Mouse (Mus musculus): Measurements from ENCODE around the gene Rab7. TPM values are rescaled to one million over a fixed set of nuclear protein-coding genes. Genes with fewer than 3 reads are reported as not detected.
"Not testable (repeated sequence)": the region's sequence is repeated elsewhere in the genome, so short reads cannot be mapped to it uniquely, and the experiment has no call there.

The Rab7 gene
- total RNA-seq, 2 experiments from 2014 or later = 186 to 187 TPM

- no peak for DNase-seq
These were observed 41.6 kb downstream of the Rab7 start for GRCm38 (mm10) chr6:88003439-88003838.

GRCm38 (mm10) chr6:87998358-87998757 is 46.7 kb downstream of the Rab7 start:
- no peak for DNase-seq

GRCm38 (mm10) chr6:87997706-87998265 is 47.3 kb downstream of the Rab7 start:
- peak; percentile 77 for DNase-seq

GRCm38 (mm10) chr6:87996606-87997005 is 48.5 kb downstream of the Rab7 start:
- DNase-seq = no peak

GRCm38 (mm10) chr6:87995519-87995918 is 49.6 kb downstream of the Rab7 start:
- DNase-seq = no peak

- no peak for DNase-seq
These were observed 51.1 kb downstream of the Rab7 start for GRCm38 (mm10) chr6:87993790-87994571.

GRCm38 (mm10) chr6:87992733-87993132 is 52.3 kb downstream of the Rab7 start:
- DNase-seq = no peak

GRCm38 (mm10) chr6:87991886-87992285 is 53.2 kb downstream of the Rab7 start:
- no peak for DNase-seq

GRCm38 (mm10) chr6:87991216-87991615 is 53.9 kb downstream of the Rab7 start:
- no peak for DNase-seq

GRCm38 (mm10) chr6:87982506-87982905 is 62.6 kb downstream of the Rab7 start:
- DNase-seq = no peak

GRCm38 (mm10) chr6:87981547-87982256 is 63.4 kb downstream of the Rab7 start, which contains the start of gene H1fx:
TSS of gene H1fx (minus strand) at chr6:87981637.
- DNase-seq = peak; percentile 84

- peak; percentile 42 for DNase-seq
These were observed 64.0 kb downstream of the Rab7 start for GRCm38 (mm10) chr6:87981030-87981485.

- DNase-seq = peak; percentile 71
These were observed 64.6 kb downstream of the Rab7 start for GRCm38 (mm10) chr6:87980374-87981029.

GRCm38 (mm10) chr6:87979728-87980127 is 65.3 kb downstream of the Rab7 start:
- no peak for DNase-seq

- DNase-seq = no peak
These were observed 75.0 kb downstream of the Rab7 start for GRCm38 (mm10) chr6:87970041-87970440.

- not testable (repeated sequence) for DNase-seq
These were observed 82.6 kb downstream of the Rab7 start for GRCm38 (mm10) chr6:87962457-87962856.

Small RNAs within 50 kb of the gene (microRNA-seq; reads per million reads assigned to microRNA genes)
- 0.64 to 1.0 reads per million in 2 experiments for gene Gm47286

Other genes starting within 250 kb of the Rab7 start
- gene Rab43, start 233.1 kb downstream of the Rab7 start, total RNA-seq (2021) = 10 to 100 TPM; 10.1 to 14.9 TPM
- 1 to 10 TPM; 1.7 to 2.5 TPM for gene Gm45140, start 209.5 kb downstream of the Rab7 start, total RNA-seq (2021)
- 10 to 100 TPM; 22.0 to 26.9 TPM for gene Isy1, start 206.5 kb downstream of the Rab7 start, total RNA-seq (2021)
- gene Cnbp, start 194.2 kb downstream of the Rab7 start, total RNA-seq (2021) = 100 to 1,000 TPM; 444 to 488 TPM
- 10 to 100 TPM; 51.6 to 63.7 TPM for gene Copg1, start 157.5 kb downstream of the Rab7 start, total RNA-seq (2021)
- gene Hmces, start 131.3 kb downstream of the Rab7 start, total RNA-seq (2021) = 10 to 100 TPM in 1 of 2 experiments, 1 to 10 TPM in 1; 8.1 to 11.7 TPM
- 10 to 100 TPM; 14.7 to 15.7 TPM for gene H1fx, start 63.6 kb downstream of the Rab7 start, total RNA-seq (2021)
- 10 to 100 TPM; 77.3 to 95.7 TPM for gene Rpn1, start 39.2 kb upstream of the Rab7 start, total RNA-seq (2021)
- gene Gata2, start 148.6 kb upstream of the Rab7 start, total RNA-seq (2021) = 1 to 10 TPM; 5.7 to 6.0 TPM
- gene Dnajb8, start 177.0 kb upstream of the Rab7 start, total RNA-seq (2021) = not detected

Measured in gastrocnemius, postnatal 10 days (tissue).